Mouse (Mus musculus) CH12.LX (cell line): ENCODE results near the gene Fam184a.

Experiments
- CTCF ChIP-seq, 2 experiments: IDR thresholded peaks in 1 of 2; conservative IDR thresholded peaks in 1 of 2; 2 replicates each; pipeline ENCODE4 v1.5.1; 2011 to 2012; ENCODE audit warnings: low read depth in 2 of 2, low read length in 2 of 2, improper control_type of control experiment in 1 of 2, inconsistent platforms in 1 of 2, mild to moderate bottlenecking in 1 of 2, moderate library complexity in 1 of 2
- GABPA ChIP-seq: IDR thresholded peaks from 2 replicates; pipeline ENCODE4 v1.6.1; 2012; ENCODE audit warnings: low read depth, low read length, improper control_type of control experiment, inconsistent platforms; ENCODE audit not compliant: insufficient replicate concordance
- HCFC1 ChIP-seq: IDR thresholded peaks from 2 replicates; pipeline ENCODE4 v1.6.1; 2012; ENCODE audit warnings: low read depth, mild to moderate bottlenecking, inconsistent platforms, low read length, improper control_type of control experiment
- MXI1 ChIP-seq: IDR thresholded peaks from 2 replicates; pipeline ENCODE4 v1.6.1; 2011; ENCODE audit warnings: mild to moderate bottlenecking, low read depth, low read length, improper control_type of control experiment
- POLR2A ChIP-seq: IDR thresholded peaks from 2 replicates; pipeline ENCODE4 v1.6.1; 2011; ENCODE audit warnings: low read depth, mild to moderate bottlenecking, improper control_type of control experiment, low read length
- POLR2AphosphoS2 ChIP-seq: IDR thresholded peaks from 2 replicates; pipeline ENCODE4 v1.6.1; 2011; ENCODE audit warnings: low read depth, low read length, improper control_type of control experiment
- SMC3 ChIP-seq: IDR thresholded peaks from 2 replicates; pipeline ENCODE4 v1.6.1; 2011; ENCODE audit warnings: low read depth, low read length, improper control_type of control experiment
- USF1 ChIP-seq: IDR thresholded peaks from 2 replicates; pipeline ENCODE4 v1.6.1; 2014; ENCODE audit warnings: low read depth, mild to moderate bottlenecking, inconsistent platforms, low read length, improper control_type of control experiment
- ZNF384 ChIP-seq: IDR thresholded peaks from 2 replicates; pipeline ENCODE4 v1.6.1; 2012; ENCODE audit warnings: low read depth, low read length, improper control_type of control experiment, inconsistent platforms

- no peak for TF ChIP-seq CTCF (conservative IDR thresholded peaks at IDR 0.05 in 1 of 2, IDR thresholded peaks at IDR 0.05 in 1 of 2; ENCODE audit: low read depth in 2 of 2, low read length in 2 of 2)
- no peak for TF ChIP-seq HCFC1
- TF ChIP-seq POLR2A, result no peak
- TF ChIP-seq MXI1, result no peak
- TF ChIP-seq SMC3, result no peak
- TF ChIP-seq GABPA, result no peak
- no peak for TF ChIP-seq ZNF384
- no peak for TF ChIP-seq USF1
- no peak for TF ChIP-seq POLR2AphosphoS2
Observed at GRCm38 (mm10) chr10:53679690-53680557, 71.0 kb downstream of the Fam184a start.
